Mouse (Mus musculus): Measurements from ENCODE around the gene Mfap3l. TPM values are rescaled to one million over a fixed set of nuclear protein-coding genes. Genes with fewer than 3 reads are reported as not detected.

Gene Mfap3l
- polyA plus RNA-seq (2012; rRNA removed; ENCODE audit: low replicate concordance): 2.8 and 6.2 TPM in 2 replicates

DNA sequence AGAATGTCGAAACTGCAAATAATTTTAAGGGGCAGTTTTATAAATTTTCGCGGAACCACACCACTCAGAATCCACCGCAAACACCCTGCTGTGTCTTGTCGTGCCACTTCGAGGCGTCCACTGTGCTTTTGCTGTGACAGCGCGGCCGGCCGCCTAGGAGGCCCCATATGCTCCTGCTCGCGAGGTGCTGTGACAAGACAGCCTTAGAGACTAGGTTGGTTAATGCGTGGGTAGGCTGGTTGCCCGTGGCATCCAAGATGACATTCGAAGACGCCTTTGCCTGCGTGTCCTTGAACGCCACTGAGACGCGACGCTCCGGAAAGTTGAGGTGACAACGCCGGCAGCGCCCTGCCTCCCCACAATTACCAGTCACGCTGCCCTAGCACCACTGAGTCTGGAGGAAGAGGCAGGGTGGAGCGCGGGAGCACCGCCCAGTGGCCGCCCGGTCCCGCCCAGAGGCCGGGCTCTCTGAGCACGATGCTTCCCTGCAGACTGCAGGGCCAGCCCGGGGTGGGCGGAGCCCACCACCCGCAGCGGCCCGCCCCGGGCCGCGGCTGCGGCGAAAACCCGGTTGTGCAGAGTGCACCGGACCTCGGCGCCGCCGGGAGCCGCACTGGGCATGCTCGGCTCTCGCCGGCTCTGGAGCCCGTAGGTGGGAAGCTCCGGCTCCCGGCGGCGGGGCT is at the start of gene Mfap3l:
Gene Mfap3l, plus strand, starts transcription at position 578 of the 683 bp plus-strand sequence.

Other genes with a start within 250 kb of the Mfap3l start
- gene Gm10283, start 129.6 kb upstream of the Mfap3l start, polyA plus RNA-seq (2012; rRNA removed; ENCODE audit: low replicate concordance): not detected in 2 replicates
- 0.15 TPM in 1 of 2 replicates, not detected in the other for gene Aadat, start 126.9 kb upstream of the Mfap3l start, polyA plus RNA-seq (2012; rRNA removed; ENCODE audit: low replicate concordance)